Mouse (Mus musculus) retina, embryonic 14.5 days (tissue): ENCODE results near the gene Oxct2b.
"Not testable (repeated sequence)": the region's sequence is repeated elsewhere in the genome, so short reads cannot be mapped to it uniquely, and the experiment has no call there.

ENCODE experiments used
- DNase-seq: peaks from one replicate; pipeline ENCODE4 v3.0.0-alpha.2; 2015; ENCODE audit warnings: low spot score

Oxct2b gene

GRCm38 (mm10) chr4:123116011-123116410 lies at the start of gene Oxct2b:
Gene Oxct2b, plus strand, starts transcription at chr4:123116266.
- peak; percentile 26 for DNase-seq

- no peak for DNase-seq
Observed at GRCm38 (mm10) chr4:123068646-123069045, 47.4 kb upstream of the Oxct2b start.

- peak; percentile 69 for DNase-seq
Observed at GRCm38 (mm10) chr4:123071266-123071966, 44.6 kb upstream of the Oxct2b start.

- DNase-seq = no peak
Observed at GRCm38 (mm10) chr4:123076928-123077327, 39.1 kb upstream of the Oxct2b start.

GRCm38 (mm10) chr4:123078231-123078630 lies 37.8 kb upstream of the Oxct2b start:
- no peak for DNase-seq

- no peak for DNase-seq
Observed at GRCm38 (mm10) chr4:123080791-123081190, 35.3 kb upstream of the Oxct2b start.

GRCm38 (mm10) chr4:123082283-123083163 lies 33.5 kb upstream of the Oxct2b start:
- DNase-seq = peak; percentile 83

GRCm38 (mm10) chr4:123083323-123083902 lies 32.7 kb upstream of the Oxct2b start:
- DNase-seq = no peak

GRCm38 (mm10) chr4:123085290-123085689 lies 30.8 kb upstream of the Oxct2b start:
- no peak for DNase-seq

- no peak for DNase-seq
Observed at GRCm38 (mm10) chr4:123086381-123086780, 29.7 kb upstream of the Oxct2b start.

GRCm38 (mm10) chr4:123092621-123093020 lies 23.4 kb upstream of the Oxct2b start:
- no peak for DNase-seq

GRCm38 (mm10) chr4:123093064-123093776 lies 22.8 kb upstream of the Oxct2b start:
- no peak for DNase-seq

- DNase-seq = no peak
Observed at GRCm38 (mm10) chr4:123093869-123094268, 22.2 kb upstream of the Oxct2b start.

- peak; percentile 26 for DNase-seq
Observed at GRCm38 (mm10) chr4:123104651-123105450, 11.2 kb upstream of the Oxct2b start, which contains the start of gene Bmp8b. Gene Bmp8b, plus strand, starts transcription at chr4:123105165.

- no peak for DNase-seq
Observed at GRCm38 (mm10) chr4:123105451-123105790, 10.6 kb upstream of the Oxct2b start.

GRCm38 (mm10) chr4:123105929-123106328 lies 10.1 kb upstream of the Oxct2b start:
- DNase-seq = not testable (repeated sequence)

- DNase-seq = no peak
Observed at GRCm38 (mm10) chr4:123106864-123107263, 9.2 kb upstream of the Oxct2b start.

GRCm38 (mm10) chr4:123108056-123108455 lies 8.0 kb upstream of the Oxct2b start:
- DNase-seq = no peak

- no peak for DNase-seq
Observed at GRCm38 (mm10) chr4:123110751-123111150, 5.3 kb upstream of the Oxct2b start.

GRCm38 (mm10) chr4:123111275-123111983 lies 4.6 kb upstream of the Oxct2b start:
- DNase-seq = not testable (repeated sequence)
